Mouse (Mus musculus): ENCODE results near the gene Alk. TPM values are rescaled to one million over a fixed set of nuclear protein-coding genes. Genes with fewer than 3 reads are reported as not detected.

Gene Alk
- total and polyA plus RNA-seq, 3 experiments, result not detected

- Histone ChIP-seq H3K9me3 (replicated peaks; ENCODE audit: insufficient read depth, low read length) (no peaks in the 10 kb centered on the region), H3K36me3 (ENCODE audit: control insufficient read depth in 1 of 2, insufficient read depth in 2 of 2, low read length in 2 of 2) (no peaks in the 10 kb centered on the region), H3K4me3 (ENCODE audit: control insufficient read depth in 1 of 2, insufficient read depth in 1 of 2, low read depth in 2 of 2, low read length in 2 of 2) (no peak overlapping the region), H3K9ac (ENCODE audit: control insufficient read depth, low read depth, low read length, poor library complexity, severe bottlenecking) (no peak overlapping the region), H3K27me3 (ENCODE audit: control insufficient read depth in 1 of 2, insufficient read depth in 2 of 2, low read length in 2 of 2) (no peaks in the 10 kb centered on the region), H3K4me1 (ENCODE audit: control insufficient read depth in 1 of 2, insufficient read depth in 2 of 2, low read length in 2 of 2) (no peaks in the 10 kb centered on the region), H3K27ac (ENCODE audit: control insufficient read depth, low read depth, low read length) (no peak overlapping the region), H3K79me2 (ENCODE audit: control insufficient read depth, insufficient read depth, low read length, poor library complexity) (no peaks in the 10 kb centered on the region)
- TF ChIP-seq TBP (IDR thresholded peaks at IDR 0.05; ENCODE audit: low read depth, low read length) (no peak), MYB (IDR thresholded peaks at IDR 0.05; ENCODE audit: low read depth, low read length) (no peak), NELFE (IDR thresholded peaks at IDR 0.05; ENCODE audit: low read depth, low read length) (no peak), SMC3 (IDR thresholded peaks at IDR 0.05; ENCODE audit: low read depth, low read length) (peak; percentile 53), CTCF (IDR thresholded peaks at IDR 0.05 in 2 of 3, conservative IDR thresholded peaks at IDR 0.05 in 1 of 3; ENCODE audit: control insufficient read depth in 1 of 3, insufficient read depth in 1 of 3, low read depth in 2 of 3, low read length in 3 of 3, poor library complexity in 1 of 3, severe bottlenecking in 1 of 3) (peak; percentile 58 to 72 (median 64)), GATA1 (IDR thresholded peaks at IDR 0.05; ENCODE audit: low read depth, low read length) (no peak), ELF1 (IDR thresholded peaks at IDR 0.05; ENCODE audit: low read depth, low read length) (no peak), ETS1 (IDR thresholded peaks at IDR 0.05; ENCODE audit: low read depth, low read length) (no peak), RAD21 (IDR thresholded peaks at IDR 0.05; ENCODE audit: low read depth, low read length) (peak; percentile 40)
- DNase-seq (ENCODE audit: low read depth, low spot score), result peak; percentile 45
Measured at GRCm38 (mm10) chr17:71872976-71873375, 731.5 kb downstream of the Alk start.

- Histone ChIP-seq H3K9me3 (replicated peaks; ENCODE audit: insufficient read depth, low read length) (no peaks in the 10 kb centered on the region), H3K27ac (ENCODE audit: control insufficient read depth, low read depth, low read length) (no peak overlapping the region), H3K9ac (ENCODE audit: control insufficient read depth, low read depth, low read length, poor library complexity, severe bottlenecking) (no peak overlapping the region), H3K27me3 (ENCODE audit: control insufficient read depth in 1 of 2, insufficient read depth in 2 of 2, low read length in 2 of 2) (no peaks in the 10 kb centered on the region), H3K79me2 (ENCODE audit: control insufficient read depth, insufficient read depth, low read length, poor library complexity) (no peaks in the 10 kb centered on the region), H3K4me1 (ENCODE audit: control insufficient read depth in 1 of 2, insufficient read depth in 2 of 2, low read length in 2 of 2) (no peaks in the 10 kb centered on the region), H3K36me3 (ENCODE audit: control insufficient read depth in 1 of 2, insufficient read depth in 2 of 2, low read length in 2 of 2) (no peaks in the 10 kb centered on the region), H3K4me3 (ENCODE audit: control insufficient read depth in 1 of 2, insufficient read depth in 1 of 2, low read depth in 2 of 2, low read length in 2 of 2) (no peak overlapping the region)
- no peak for DNase-seq (ENCODE audit: low read depth, low spot score)
- TF ChIP-seq UBTF (IDR thresholded peaks at IDR 0.05; ENCODE audit: borderline replicate concordance, insufficient read depth, low read depth, low read length) (no peak), USF2 (IDR thresholded peaks at IDR 0.05; ENCODE audit: borderline replicate concordance in 1 of 2, insufficient read depth in 1 of 2, low read depth in 1 of 2, low read length in 2 of 2) (no peak), ZMIZ1 (IDR thresholded peaks at IDR 0.05; ENCODE audit: low read depth, low read length) (no peak), ZNF384 (IDR thresholded peaks at IDR 0.05; ENCODE audit: low read depth, low read length) (no peak), TBP (IDR thresholded peaks at IDR 0.05; ENCODE audit: low read depth, low read length) (no peak), MXI1 (IDR thresholded peaks at IDR 0.05; ENCODE audit: low read depth, low read length) (no peak), RCOR1 (IDR thresholded peaks at IDR 0.05; ENCODE audit: low read depth, low read length) (no peak), POLR2AphosphoS2 (IDR thresholded peaks at IDR 0.05; ENCODE audit: low read length) (no peak), ZKSCAN1 (IDR thresholded peaks at IDR 0.05; ENCODE audit: low read depth, low read length) (no peak), CTCF (IDR thresholded peaks at IDR 0.05 in 2 of 3, conservative IDR thresholded peaks at IDR 0.05 in 1 of 3; ENCODE audit: control insufficient read depth in 1 of 3, insufficient read depth in 1 of 3, low read depth in 2 of 3, low read length in 3 of 3, poor library complexity in 1 of 3, severe bottlenecking in 1 of 3) (no peak), JUND (IDR thresholded peaks at IDR 0.05; ENCODE audit: low read depth, low read length) (no peak), NRF1 (IDR thresholded peaks at IDR 0.05; ENCODE audit: insufficient read depth, low read depth, low read length, poor library complexity, severe bottlenecking) (no peak), MYB (IDR thresholded peaks at IDR 0.05; ENCODE audit: low read depth, low read length) (no peak), GATA1 (IDR thresholded peaks at IDR 0.05; ENCODE audit: low read depth, low read length) (no peak), KAT2A (conservative IDR thresholded peaks at IDR 0.05; ENCODE audit: low read depth, low read length) (no peak), NELFE (IDR thresholded peaks at IDR 0.05; ENCODE audit: low read depth, low read length) (no peak), MAFK (IDR thresholded peaks at IDR 0.05; ENCODE audit: borderline replicate concordance, low read depth, low read length) (no peak), HCFC1 (IDR thresholded peaks at IDR 0.05; ENCODE audit: low read depth, low read length) (no peak)
Measured at GRCm38 (mm10) chr17:71871981-71872380, 732.4 kb downstream of the Alk start.

Measured in MEL (cell line).